Mouse (Mus musculus) c-Kit-positive CD71-positive TER-119-negative erythroid progenitor cells, embryonic 14.5 days (primary cell): Measurements from ENCODE around the gene Qars.

Experiments used
- DNase-seq: peaks from one replicate; pipeline ENCODE4 v3.0.0-alpha.2; 2013; ENCODE audit warnings: low read depth

Gene Qars

GRCm38 (mm10) chr9:108507619-108508434, at the start of gene Qars:
Gene Qars (plus strand): TSS chr9:108507706.
- DNase-seq = peak; percentile 95

DNA sequence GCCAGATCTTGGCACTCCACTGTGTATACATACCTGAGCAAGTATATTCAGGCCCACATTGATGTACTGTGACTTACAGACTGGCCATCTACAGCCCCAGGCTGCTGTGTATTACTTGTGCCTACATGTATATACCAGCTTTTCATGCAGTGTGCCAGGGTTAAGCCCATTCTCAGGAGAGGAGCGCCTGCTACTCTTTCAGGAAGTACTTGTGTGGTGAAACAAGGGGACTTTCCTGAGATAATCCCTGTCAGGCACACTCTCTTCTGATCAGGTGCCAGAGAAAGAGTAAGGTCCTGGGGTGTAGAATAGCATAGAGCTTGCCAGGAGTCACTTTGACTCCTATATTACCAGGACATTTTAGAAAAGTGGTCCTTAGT, 47.6 kb upstream of the Qars start:
- DNase-seq = no peak

- DNase-seq = peak; percentile 76
Observed at GRCm38 (mm10) chr9:108460319-108461178, 47.0 kb upstream of the Qars start, which contains the start of gene Ccdc71. Gene Ccdc71 (plus strand): TSS chr9:108460527.

GRCm38 (mm10) chr9:108461181-108461631, 46.3 kb upstream of the Qars start, which contains the start of gene Klhdc8b:
Gene Klhdc8b (minus strand): TSS chr9:108461581.
- no peak for DNase-seq

GRCm38 (mm10) chr9:108461675-108462074, 45.8 kb upstream of the Qars start:
- DNase-seq = no peak

DNA sequence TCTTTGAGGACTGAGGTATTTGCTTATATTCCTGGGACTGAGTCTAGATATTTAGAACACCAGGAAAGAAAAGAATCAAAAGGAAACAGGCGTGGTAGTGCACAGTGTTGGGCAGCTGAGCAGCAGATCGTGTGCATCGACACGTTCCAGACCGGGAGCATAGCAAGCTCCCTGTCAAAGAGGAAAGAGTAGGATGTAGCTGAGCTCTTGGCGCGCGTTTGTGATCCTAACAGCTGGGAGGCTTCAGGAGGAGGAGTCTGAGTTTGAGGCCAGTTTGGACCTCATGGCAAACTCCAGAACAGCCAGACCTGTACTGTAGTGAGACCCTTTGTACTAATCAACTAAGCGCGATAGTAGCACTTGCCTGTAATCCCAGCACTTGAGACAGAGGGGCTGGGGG, 45.3 kb upstream of the Qars start:
- no peak for DNase-seq

GRCm38 (mm10) chr9:108463713-108464112, 43.8 kb upstream of the Qars start:
- no peak for DNase-seq

GRCm38 (mm10) chr9:108466219-108466618, 41.3 kb upstream of the Qars start:
- no peak for DNase-seq

DNA sequence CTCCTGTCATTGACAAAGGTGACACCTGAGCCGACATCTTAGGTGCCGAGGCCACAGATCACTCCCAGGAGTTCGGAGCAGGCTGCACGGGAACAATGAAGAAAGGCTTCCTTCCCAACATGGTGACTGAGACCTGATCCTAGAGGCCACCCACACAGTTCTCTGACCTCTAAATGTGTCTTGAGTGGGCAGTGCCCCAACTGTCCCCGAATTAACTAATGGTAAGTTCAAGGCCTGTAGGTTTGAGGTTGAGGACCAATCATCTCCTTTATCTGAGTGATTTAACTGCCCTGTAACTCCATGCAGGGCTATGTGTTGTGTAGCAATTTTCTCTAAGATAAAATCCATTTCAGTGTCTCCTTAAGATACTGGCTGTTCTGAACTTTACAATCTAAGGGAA, 38.1 kb upstream of the Qars start:
- DNase-seq = no peak

DNA sequence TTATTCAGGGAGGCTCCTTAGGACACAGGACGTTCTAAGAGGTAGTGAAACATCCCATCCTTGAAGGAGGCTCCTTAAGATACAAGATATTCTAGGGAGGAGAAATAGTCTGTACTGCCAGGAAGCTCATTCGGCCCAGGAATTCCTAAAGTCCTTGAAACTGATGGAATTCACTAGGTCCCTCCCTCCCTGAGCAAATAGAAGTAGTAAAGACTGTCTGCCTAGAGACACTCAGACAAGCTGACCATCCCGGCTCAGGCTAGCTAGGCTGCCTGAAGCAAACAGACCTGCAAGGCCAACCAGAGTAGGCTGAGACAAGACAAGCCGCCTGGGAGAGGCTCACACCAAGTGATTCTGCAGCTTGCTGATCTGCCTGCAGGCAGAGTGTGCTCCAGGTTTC, 37.7 kb upstream of the Qars start:
- DNase-seq = no peak

GRCm38 (mm10) chr9:108474528-108474927, 33.0 kb upstream of the Qars start:
- no peak for DNase-seq

DNA sequence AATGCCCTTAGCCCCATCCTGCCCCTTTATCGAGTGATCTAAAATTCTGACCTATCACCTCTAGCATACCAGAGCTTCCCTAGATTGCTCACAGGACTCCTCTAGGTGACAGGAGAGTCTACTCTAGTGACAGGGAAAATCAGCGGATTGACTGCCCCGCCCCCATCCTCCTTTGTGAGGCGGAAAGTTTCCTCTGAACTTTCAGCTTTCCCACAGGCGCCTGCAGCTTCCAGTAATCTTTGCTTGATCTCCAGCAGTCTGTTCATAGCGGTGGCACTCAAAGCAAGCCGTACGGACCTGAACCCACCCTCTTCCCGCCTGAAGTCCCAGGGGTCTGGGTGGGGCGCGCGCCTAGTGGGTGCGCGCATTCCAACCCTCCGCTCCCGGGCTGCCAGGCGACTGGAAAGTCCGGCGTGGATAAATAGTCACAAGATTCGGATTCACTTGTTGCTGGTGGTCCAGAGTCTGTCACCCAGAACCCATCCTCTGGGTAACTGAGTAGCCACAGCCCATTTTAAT, 28.8 kb upstream of the Qars start:
- no peak for DNase-seq

DNA sequence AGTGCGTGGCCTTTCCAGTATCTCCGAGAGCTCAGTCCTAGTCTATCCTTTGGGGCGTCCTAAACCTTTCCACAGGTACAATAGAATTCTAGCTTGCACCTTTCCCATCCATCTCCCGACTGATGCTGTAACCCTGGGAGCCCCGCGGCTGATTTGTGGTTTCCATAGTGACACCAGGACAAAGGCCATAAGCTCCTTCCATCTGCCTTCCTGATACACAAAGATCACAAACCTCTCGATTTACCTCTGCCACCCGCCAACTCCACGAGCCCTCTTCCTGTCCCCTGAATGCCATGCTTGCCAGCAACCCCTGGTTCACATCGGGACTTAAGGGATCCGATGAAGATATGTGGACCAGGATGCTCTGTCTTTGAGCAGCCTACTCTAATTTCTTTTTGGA, 28.3 kb upstream of the Qars start:
- DNase-seq = no peak

GRCm38 (mm10) chr9:108479721-108480351, 27.7 kb upstream of the Qars start, which contains the start of gene Lamb2:
Gene Lamb2 (plus strand): TSS chr9:108479736.
- DNase-seq = no peak

DNA sequence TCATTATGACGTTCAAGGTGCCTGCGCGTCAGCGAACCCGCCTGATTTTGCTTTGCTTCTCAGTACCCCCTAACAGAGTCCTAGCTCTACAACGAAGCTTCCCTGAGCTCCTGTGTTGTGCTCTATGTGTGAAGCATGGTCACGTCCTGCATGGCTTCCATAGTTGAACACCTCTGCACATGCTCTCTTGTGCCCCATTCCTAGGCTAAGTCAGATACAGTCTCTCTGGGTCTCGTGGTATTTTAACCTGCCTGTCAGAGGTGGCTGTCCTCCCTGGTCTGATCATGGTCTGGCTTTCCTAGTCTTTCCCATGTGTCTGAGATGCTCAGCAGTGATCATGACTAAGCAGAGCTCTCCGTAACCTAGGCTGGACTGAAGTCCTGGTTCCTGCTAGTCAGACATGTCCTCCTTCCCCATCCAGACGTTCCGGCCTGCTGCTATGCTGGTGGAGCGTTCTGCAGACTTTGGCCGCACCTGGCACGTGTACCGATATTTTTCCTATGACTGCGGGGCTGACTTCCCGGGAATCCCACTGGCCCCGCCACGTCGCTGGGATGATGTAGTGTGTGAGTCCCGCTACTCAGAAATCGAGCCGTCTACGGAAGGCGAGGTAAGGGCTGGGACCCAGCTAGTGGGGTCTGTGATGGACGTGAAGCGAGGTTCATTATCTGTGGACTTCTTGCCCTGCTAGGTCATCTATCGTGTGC, 26.5 kb upstream of the Qars start:
- DNase-seq = no peak

GRCm38 (mm10) chr9:108481520-108482210, 25.8 kb upstream of the Qars start:
- DNase-seq = no peak

- no peak for DNase-seq
Observed at GRCm38 (mm10) chr9:108483051-108483790, 24.3 kb upstream of the Qars start.

DNA sequence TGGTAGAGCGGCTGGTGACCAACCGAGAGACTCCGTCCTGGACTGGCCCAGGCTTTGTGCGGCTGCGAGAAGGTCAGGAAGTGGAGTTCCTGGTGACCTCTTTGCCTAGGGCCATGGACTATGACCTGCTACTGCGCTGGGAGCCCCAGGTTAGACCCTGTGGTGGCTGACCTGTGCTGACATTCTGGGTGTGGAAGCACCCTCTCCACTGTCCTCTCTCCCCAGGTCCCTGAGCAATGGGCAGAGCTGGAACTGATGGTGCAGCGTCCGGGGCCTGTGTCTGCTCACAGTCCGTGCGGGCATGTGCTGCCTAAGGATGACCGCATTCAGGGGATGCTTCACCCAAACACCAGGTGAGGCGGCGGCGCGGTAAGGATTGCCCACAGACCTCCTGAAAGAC, 23.5 kb upstream of the Qars start:
- DNase-seq = no peak

- DNase-seq = no peak
Observed at GRCm38 (mm10) chr9:108485301-108485875, 22.1 kb upstream of the Qars start.
